Mouse (Mus musculus): ENCODE data around the gene Pigk. TPM values are rescaled to one million over a fixed set of nuclear protein-coding genes. Genes with fewer than 3 reads are reported as not detected.

Gene Pigk
- total and polyA plus RNA-seq, 3 experiments: 4.1 to 39.2 (median 34.2) TPM

- H3K27me3 ChIP-seq (ENCODE audit: insufficient read depth, low read length): no peaks in the 10 kb centered on the region
Measured at GRCm38 (mm10) chr3:152815110-152815509, 101.2 kb downstream of the Pigk start.

DNA sequence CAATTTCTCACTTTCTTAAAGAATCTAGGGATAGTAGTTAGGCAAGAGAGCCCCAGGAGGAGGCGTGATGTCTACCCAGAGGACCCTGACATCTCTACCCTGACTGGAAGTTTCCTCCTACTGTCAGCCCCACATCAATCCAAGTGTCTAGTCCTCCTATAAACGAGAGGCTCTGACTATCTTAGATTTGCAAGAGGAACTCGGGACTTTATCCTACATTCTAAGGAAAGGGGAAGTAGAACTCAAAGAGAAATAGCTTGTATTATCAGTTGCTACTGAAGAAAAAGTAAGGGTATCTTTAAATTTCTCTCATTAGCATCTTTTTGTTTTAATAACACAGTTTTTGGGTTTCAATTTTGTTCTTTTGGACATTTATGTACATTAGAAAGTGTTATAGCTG, 106.5 kb downstream of the Pigk start:
- TF ChIP-seq POLR2AphosphoS5 (IDR thresholded peaks at IDR 0.05; ENCODE audit: insufficient replicate concordance, low read depth, low read length): no peak
- TF ChIP-seq GATA2 (IDR thresholded peaks at IDR 0.05; ENCODE audit: borderline replicate concordance, low read depth, low read length): no peak
- TF ChIP-seq TAL1 (conservative IDR thresholded peaks at IDR 0.05; ENCODE audit: low read depth, low read length): no peak
- no peak for TF ChIP-seq GATA1 (IDR thresholded peaks at IDR 0.05; ENCODE audit: borderline replicate concordance, low read length)
- TF ChIP-seq CTCF (IDR thresholded peaks at IDR 0.05; ENCODE audit: low read depth, low read length): no peak
- ATAC-seq (ENCODE audit: extremely low read depth, insufficient number of reproducible peaks, low FRiP score, poor library complexity, severe bottlenecking) (no peak), DNase-seq (ENCODE audit: low spot score) (no peak)
- H3K36me3 ChIP-seq (replicated peaks): no peaks in the 10 kb centered on the region
- no peaks in the 10 kb centered on the region for H3K9me3 ChIP-seq (replicated peaks)
- H3K4me3 ChIP-seq (ENCODE audit: low read depth, low read length): no peak overlapping the region
- no peaks in the 10 kb centered on the region for H3K27me3 ChIP-seq (ENCODE audit: insufficient read depth, low read length)
- H3K4me1 ChIP-seq (ENCODE audit: insufficient read depth, low read depth, low read length): no peaks in the 10 kb centered on the region

More at GRCm38 (mm10) chr3:152815110-152815509, 101.2 kb downstream of the Pigk start:
- DNase-seq (ENCODE audit: low spot score) (no peak), ATAC-seq (ENCODE audit: extremely low read depth, insufficient number of reproducible peaks, low FRiP score, poor library complexity, severe bottlenecking) (no peak)
- H3K4me3 ChIP-seq (ENCODE audit: low read depth, low read length): no peak overlapping the region
- no peaks in the 10 kb centered on the region for H3K4me1 ChIP-seq (ENCODE audit: insufficient read depth, low read depth, low read length)
- TF ChIP-seq GATA2 (IDR thresholded peaks at IDR 0.05; ENCODE audit: borderline replicate concordance, low read depth, low read length): no peak
- TF ChIP-seq GATA1 (IDR thresholded peaks at IDR 0.05; ENCODE audit: borderline replicate concordance, low read length): no peak
- no peak for TF ChIP-seq POLR2AphosphoS5 (IDR thresholded peaks at IDR 0.05; ENCODE audit: insufficient replicate concordance, low read depth, low read length)
- no peak for TF ChIP-seq CTCF (IDR thresholded peaks at IDR 0.05; ENCODE audit: low read depth, low read length)
- no peaks in the 10 kb centered on the region for H3K9me3 ChIP-seq (replicated peaks)
- no peaks in the 10 kb centered on the region for H3K36me3 ChIP-seq (replicated peaks)

- Histone ChIP-seq H3K4me3 (ENCODE audit: low read depth, low read length) (no peak overlapping the region), H3K36me3 (replicated peaks) (no peaks in the 10 kb centered on the region), H3K27me3 (ENCODE audit: insufficient read depth, low read length) (no peaks in the 10 kb centered on the region), H3K9me3 (replicated peaks) (no peaks in the 10 kb centered on the region), H3K4me1 (ENCODE audit: insufficient read depth, low read depth, low read length) (no peaks in the 10 kb centered on the region)
- DNase-seq (ENCODE audit: low spot score) (peak; percentile 22), ATAC-seq (ENCODE audit: extremely low read depth, insufficient number of reproducible peaks, low FRiP score, poor library complexity, severe bottlenecking) (no peak; the same call in 1 of the 2 replicates)
- TF ChIP-seq CTCF (IDR thresholded peaks at IDR 0.05; ENCODE audit: low read depth, low read length): no peak
- no peak for TF ChIP-seq POLR2AphosphoS5 (IDR thresholded peaks at IDR 0.05; ENCODE audit: insufficient replicate concordance, low read depth, low read length)
- no peak for TF ChIP-seq TAL1 (conservative IDR thresholded peaks at IDR 0.05; ENCODE audit: low read depth, low read length)
- no peak for TF ChIP-seq GATA1 (IDR thresholded peaks at IDR 0.05; ENCODE audit: borderline replicate concordance, low read length)
- no peak for TF ChIP-seq GATA2 (IDR thresholded peaks at IDR 0.05; ENCODE audit: borderline replicate concordance, low read depth, low read length)
Measured at GRCm38 (mm10) chr3:152821202-152821601, 107.3 kb downstream of the Pigk start.

- Histone ChIP-seq H3K36me3 (replicated peaks) (no peaks in the 10 kb centered on the region), H3K9me3 (replicated peaks) (no peaks in the 10 kb centered on the region), H3K4me3 (ENCODE audit: low read depth, low read length) (no peak overlapping the region), H3K27me3 (ENCODE audit: insufficient read depth, low read length) (peaks cover 2% of the 10 kb centered on the region; the same call in 1 of the 2 replicates), H3K4me1 (ENCODE audit: insufficient read depth, low read depth, low read length) (no peaks in the 10 kb centered on the region)
- DNase-seq (ENCODE audit: low spot score) (no peak), ATAC-seq (ENCODE audit: extremely low read depth, insufficient number of reproducible peaks, low FRiP score, poor library complexity, severe bottlenecking) (no peak)
- TF ChIP-seq GATA1 (IDR thresholded peaks at IDR 0.05; ENCODE audit: borderline replicate concordance, low read length): no peak
- TF ChIP-seq GATA2 (IDR thresholded peaks at IDR 0.05; ENCODE audit: borderline replicate concordance, low read depth, low read length): no peak
- TF ChIP-seq TAL1 (conservative IDR thresholded peaks at IDR 0.05; ENCODE audit: low read depth, low read length): no peak
- TF ChIP-seq POLR2AphosphoS5 (IDR thresholded peaks at IDR 0.05; ENCODE audit: insufficient replicate concordance, low read depth, low read length): no peak
- no peak for TF ChIP-seq CTCF (IDR thresholded peaks at IDR 0.05; ENCODE audit: low read depth, low read length)
Measured at GRCm38 (mm10) chr3:152831377-152831776, 117.5 kb downstream of the Pigk start.

GRCm38 (mm10) chr3:152831974-152832373, 118.1 kb downstream of the Pigk start:
- Histone ChIP-seq H3K4me3 (ENCODE audit: low read depth, low read length) (no peak overlapping the region), H3K4me1 (ENCODE audit: insufficient read depth, low read depth, low read length) (no peaks in the 10 kb centered on the region), H3K9me3 (replicated peaks) (no peaks in the 10 kb centered on the region), H3K27me3 (ENCODE audit: insufficient read depth, low read length) (peaks cover 2% of the 10 kb centered on the region; the same call in 1 of the 2 replicates), H3K36me3 (replicated peaks) (no peaks in the 10 kb centered on the region)
- ATAC-seq (ENCODE audit: extremely low read depth, insufficient number of reproducible peaks, low FRiP score, poor library complexity, severe bottlenecking): no peak
- TF ChIP-seq POLR2AphosphoS5 (IDR thresholded peaks at IDR 0.05; ENCODE audit: insufficient replicate concordance, low read depth, low read length): no peak
- no peak for TF ChIP-seq GATA2 (IDR thresholded peaks at IDR 0.05; ENCODE audit: borderline replicate concordance, low read depth, low read length)
- no peak for TF ChIP-seq GATA1 (IDR thresholded peaks at IDR 0.05; ENCODE audit: borderline replicate concordance, low read length)
- TF ChIP-seq CTCF (IDR thresholded peaks at IDR 0.05; ENCODE audit: low read depth, low read length): no peak
- TF ChIP-seq TAL1 (conservative IDR thresholded peaks at IDR 0.05; ENCODE audit: low read depth, low read length): no peak
- no peak for DNase-seq (ENCODE audit: low spot score)

GRCm38 (mm10) chr3:152832436-152832835, 118.5 kb downstream of the Pigk start:
- H3K9me3 ChIP-seq (replicated peaks): no peaks in the 10 kb centered on the region
- H3K27me3 ChIP-seq (ENCODE audit: insufficient read depth, low read length): peaks cover 2% of the 10 kb centered on the region; the same call in 1 of the 2 replicates
- H3K4me3 ChIP-seq (ENCODE audit: low read depth, low read length): no peak overlapping the region
- no peaks in the 10 kb centered on the region for H3K36me3 ChIP-seq (replicated peaks)
- H3K4me1 ChIP-seq (ENCODE audit: insufficient read depth, low read depth, low read length): no peaks in the 10 kb centered on the region
- TF ChIP-seq GATA1 (IDR thresholded peaks at IDR 0.05; ENCODE audit: borderline replicate concordance, low read length): no peak
- TF ChIP-seq TAL1 (conservative IDR thresholded peaks at IDR 0.05; ENCODE audit: low read depth, low read length): no peak
- TF ChIP-seq GATA2 (IDR thresholded peaks at IDR 0.05; ENCODE audit: borderline replicate concordance, low read depth, low read length): no peak
- TF ChIP-seq POLR2AphosphoS5 (IDR thresholded peaks at IDR 0.05; ENCODE audit: insufficient replicate concordance, low read depth, low read length): no peak
- TF ChIP-seq CTCF (IDR thresholded peaks at IDR 0.05; ENCODE audit: low read depth, low read length): no peak
- no peak for DNase-seq (ENCODE audit: low spot score)
- ATAC-seq (ENCODE audit: extremely low read depth, insufficient number of reproducible peaks, low FRiP score, poor library complexity, severe bottlenecking): no peak

Measured in G1E (cell line).